In the genomic region with DNA sequence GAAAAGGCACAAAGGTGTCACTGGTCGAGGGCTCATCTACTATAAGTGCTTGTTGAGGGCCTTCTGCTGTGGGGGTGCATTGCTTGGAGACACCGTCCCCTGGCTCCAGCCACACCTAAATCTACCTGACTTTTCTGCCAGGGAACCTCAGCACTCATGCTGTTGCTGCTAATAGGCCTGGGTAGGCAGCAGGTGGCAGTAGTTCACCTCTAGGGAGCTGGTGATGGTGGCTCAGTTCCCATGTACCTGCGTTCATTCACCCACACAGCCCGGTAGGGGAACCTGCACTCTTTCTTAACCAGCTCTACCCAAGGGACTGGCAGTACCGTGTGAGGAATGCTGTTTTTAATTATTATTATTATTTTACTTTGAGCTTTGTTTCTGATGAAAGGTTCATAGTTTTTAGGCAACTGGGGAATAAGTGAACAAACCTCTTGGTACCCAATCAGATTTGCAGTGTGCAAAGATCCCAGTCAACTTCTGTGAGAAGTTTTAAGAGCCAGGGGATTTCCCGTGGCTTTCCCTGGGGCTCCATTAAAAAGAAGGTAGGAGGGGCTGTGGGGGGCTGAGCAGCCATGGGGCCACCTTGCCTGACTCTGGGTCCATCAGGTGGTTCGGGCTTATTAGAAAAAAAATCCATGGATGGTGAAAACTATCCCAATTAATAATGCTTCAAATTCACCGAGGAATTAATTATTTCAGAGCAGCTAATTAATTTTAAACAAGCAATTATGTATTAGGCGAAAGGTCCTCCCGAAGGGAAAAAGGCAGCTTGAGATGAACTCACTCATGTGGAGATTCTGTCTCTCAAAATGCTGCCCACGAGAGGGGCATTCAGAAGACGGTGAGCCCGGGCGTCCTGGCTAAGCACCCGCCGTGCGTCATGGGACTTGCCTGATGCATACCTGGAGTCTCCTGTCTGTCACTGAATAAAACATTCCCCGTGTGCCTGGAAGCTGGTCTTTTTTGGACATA, we compare ENCODE assay signal across 9 mouse cellular contexts. TPM values are rescaled to one million over a fixed set of nuclear protein-coding genes. Genes with fewer than 3 reads are reported as not detected.
A peak's percentile ranks its signal among the peaks of the same experiment; 100 is the strongest.
DNase-seq lines count a peak whose midpoint lies in the region; ATAC-seq and TF ChIP-seq lines count a peak whose summit lies in the region.
"Had no signal": no experiment of that assay in that cellular context is flagged by ENCODE, and none has a peak within 500 bp of the region (broad histone marks: within the 10 kb centered on the region; RNA-seq: fewer than 3 reads in every experiment).

No protein-coding gene starts in this region.

- WGBS in hindbrain, embryonic 14.5 days = 61% methylated on average over 18 of the region's 18 CpGs
- WGBS in hindbrain, embryonic 16.5 days = 65% methylated on average over 18 of the region's 18 CpGs
- WGBS in kidney, postnatal 0 days = 64% methylated on average over 18 of the region's 18 CpGs

- H3K36me3 ChIP-seq in hindbrain, embryonic 14.5 days (replicated peaks; ENCODE audit: control insufficient read depth, insufficient read depth) = no peaks in the 10 kb centered on the region
- no peaks in the 10 kb centered on the region for H3K36me3 ChIP-seq in hindbrain, embryonic 16.5 days (ENCODE audit: control insufficient read depth, insufficient read depth, low read length)
- H3K36me3 ChIP-seq in kidney, postnatal 0 days (ENCODE audit: insufficient read depth, low read length) = no peaks in the 10 kb centered on the region

- no peaks in the 10 kb centered on the region for H3K4me1 ChIP-seq in hindbrain, embryonic 14.5 days (replicated peaks; ENCODE audit: control insufficient read depth, insufficient read depth, low read length)
- no peaks in the 10 kb centered on the region for H3K4me1 ChIP-seq in hindbrain, embryonic 16.5 days (ENCODE audit: control insufficient read depth, insufficient read depth, low read depth, low read length)
- no peaks in the 10 kb centered on the region for H3K4me1 ChIP-seq in kidney, postnatal 0 days (replicated peaks; ENCODE audit: insufficient read depth, low read length)

- H3K9ac ChIP-seq in hindbrain, embryonic 14.5 days = no peak overlapping the region
- H3K9ac ChIP-seq in hindbrain, embryonic 16.5 days (ENCODE audit: low read depth, low read length) = no peak overlapping the region
- H3K9ac ChIP-seq in kidney, postnatal 0 days (ENCODE audit: low read depth, low read length) = no peak overlapping the region

- H3K27ac ChIP-seq in hindbrain, embryonic 14.5 days = no peak overlapping the region
- H3K27ac ChIP-seq in hindbrain, embryonic 16.5 days (ENCODE audit: low read depth, low read length) = no peak overlapping the region
- no peak overlapping the region for H3K27ac ChIP-seq in kidney, postnatal 0 days

- H3K9me3 ChIP-seq in hindbrain, embryonic 14.5 days (ENCODE audit: control insufficient read depth, low read length) = no peaks in the 10 kb centered on the region
- no peaks in the 10 kb centered on the region for H3K9me3 ChIP-seq in hindbrain, embryonic 16.5 days (ENCODE audit: control insufficient read depth, low read length)
- H3K9me3 ChIP-seq in kidney, postnatal 0 days (replicated peaks; ENCODE audit: low read length) = no peaks in the 10 kb centered on the region

- no peaks in the 10 kb centered on the region for H3K27me3 ChIP-seq in hindbrain, embryonic 14.5 days (ENCODE audit: control insufficient read depth, insufficient read depth, low read length)
- no peaks in the 10 kb centered on the region for H3K27me3 ChIP-seq in hindbrain, embryonic 16.5 days (replicated peaks; ENCODE audit: control insufficient read depth, insufficient read depth, low read length)
- no peaks in the 10 kb centered on the region for H3K27me3 ChIP-seq in kidney, postnatal 0 days (ENCODE audit: insufficient read depth, low read length)

- peak; percentile 65 for TF ChIP-seq CTCF in kidney, postnatal 0 days (IDR thresholded peaks at IDR 0.05; ENCODE audit: low read depth)

- peak; percentile 26 for DNase-seq in hindbrain, embryonic 14.5 days (ENCODE audit: low spot score)
- peak; percentile 39 for DNase-seq in A20 (ENCODE audit: low read depth, low spot score)
- peak; percentile 68 for DNase-seq in T-cell, adult 2 months (ENCODE audit: low spot score)
- peak; percentile 18 for DNase-seq in kidney, postnatal 0 days (ENCODE audit: low spot score)
- DNase-seq in mesoderm, embryonic 11.5 days (ENCODE audit: low read depth, low spot score) = peak; percentile 8
- no peak for DNase-seq in cerebellum, adult 9-10 months

- no peak for ATAC-seq in hindbrain, embryonic 14.5 days (ENCODE audit: low FRiP score)
- ATAC-seq in hindbrain, embryonic 16.5 days = no peak
- ATAC-seq in kidney, postnatal 0 days (replicated peaks; ENCODE audit: low FRiP score, low read depth) = no peak
- no peak for ATAC-seq in granulocyte monocyte progenitor cell, adult 5-6 weeks (replicated peaks; ENCODE audit: poor library complexity, severe bottlenecking)

- no peak overlapping the region for H3K4me3 ChIP-seq in hindbrain, embryonic 14.5 days (replicated peaks; ENCODE audit: low read length)
- H3K4me3 ChIP-seq in hindbrain, embryonic 16.5 days (ENCODE audit: low read length) = no peak overlapping the region
- H3K4me3 ChIP-seq in kidney, postnatal 0 days (replicated peaks; ENCODE audit: low read depth, low read length) = no peak overlapping the region

- H3K4me2 ChIP-seq in hindbrain, embryonic 14.5 days (replicated peaks) = no peak overlapping the region
- no peak overlapping the region for H3K4me2 ChIP-seq in hindbrain, embryonic 16.5 days (ENCODE audit: low read length)
- no peak overlapping the region for H3K4me2 ChIP-seq in kidney, postnatal 0 days (ENCODE audit: low read length)

RNA-seq across cellular contexts. Expression of gene Olfr523, which starts 13.9 kb away (rescaled TPM):
- polyA plus RNA-seq in hindbrain, embryonic 14.5 days (2014; fragmentation: Nextera tagmentation; extraction: Ambion mirVana) = not detected in 2 replicates
- polyA plus RNA-seq in hindbrain, embryonic 16.5 days (2015; fragmentation: Nextera tagmentation; extraction: Ambion mirVana) = not detected in 2 replicates
- polyA plus RNA-seq in kidney, postnatal 0 days (2015; fragmentation: Nextera tagmentation; extraction: Ambion mirVana) = not detected in 2 replicates
- not detected in 2 replicates for total RNA-seq in granulocyte monocyte progenitor cell, adult 5-6 weeks (2014; fragmentation: Nextera tagmentation)
- total RNA-seq in granulocyte monocyte progenitor cell, adult 5-6 weeks (2017) = not detected in 2 replicates
- polyA plus RNA-seq: large intestine, adult 2 months had no signal

RNA-seq across cellular contexts. Expression of gene Olfr524, which starts 18.8 kb away (rescaled TPM):
- polyA plus RNA-seq in hindbrain, embryonic 14.5 days (2014; fragmentation: Nextera tagmentation; extraction: Ambion mirVana) = not detected in 2 replicates
- not detected in 2 replicates for polyA plus RNA-seq in hindbrain, embryonic 16.5 days (2015; fragmentation: Nextera tagmentation; extraction: Ambion mirVana)
- polyA plus RNA-seq in kidney, postnatal 0 days (2015; fragmentation: Nextera tagmentation; extraction: Ambion mirVana) = not detected in 2 replicates
- total RNA-seq in granulocyte monocyte progenitor cell, adult 5-6 weeks (2014; fragmentation: Nextera tagmentation) = not detected in 2 replicates
- total RNA-seq in granulocyte monocyte progenitor cell, adult 5-6 weeks (2017) = not detected in 2 replicates

RNA-seq across cellular contexts. Expression of gene Olfr522, which starts 22.4 kb away (rescaled TPM):
- not detected in 2 replicates for polyA plus RNA-seq in hindbrain, embryonic 14.5 days (2014; fragmentation: Nextera tagmentation; extraction: Ambion mirVana)
- polyA plus RNA-seq in hindbrain, embryonic 16.5 days (2015; fragmentation: Nextera tagmentation; extraction: Ambion mirVana) = not detected in 2 replicates
- polyA plus RNA-seq in kidney, postnatal 0 days (2015; fragmentation: Nextera tagmentation; extraction: Ambion mirVana) = not detected in 2 replicates
- total RNA-seq in granulocyte monocyte progenitor cell, adult 5-6 weeks (2014; fragmentation: Nextera tagmentation) = not detected in 2 replicates
- total RNA-seq in granulocyte monocyte progenitor cell, adult 5-6 weeks (2017) = not detected in 2 replicates
- polyA plus RNA-seq: large intestine, adult 2 months had no signal

RNA-seq across cellular contexts. Expression of gene Cd163l1, which starts 31.1 kb away (rescaled TPM):
- not detected in 2 replicates for polyA plus RNA-seq in hindbrain, embryonic 14.5 days (2014; fragmentation: Nextera tagmentation; extraction: Ambion mirVana)
- not detected in 2 replicates for polyA plus RNA-seq in hindbrain, embryonic 16.5 days (2015; fragmentation: Nextera tagmentation; extraction: Ambion mirVana)
- 0.05 TPM in 2 replicates for polyA plus RNA-seq in kidney, postnatal 0 days (2015; fragmentation: Nextera tagmentation; extraction: Ambion mirVana)
- total RNA-seq in granulocyte monocyte progenitor cell, adult 5-6 weeks (2014; fragmentation: Nextera tagmentation) = not detected in 2 replicates
- total RNA-seq in granulocyte monocyte progenitor cell, adult 5-6 weeks (2017) = not detected in 2 replicates

RNA-seq across cellular contexts. Expression of gene Sprn, which starts 32.3 kb away (rescaled TPM):
- 18.7 and 21.6 TPM in 2 replicates for polyA plus RNA-seq in hindbrain, embryonic 14.5 days (2014; fragmentation: Nextera tagmentation; extraction: Ambion mirVana)
- polyA plus RNA-seq in hindbrain, embryonic 16.5 days (2015; fragmentation: Nextera tagmentation; extraction: Ambion mirVana) = 30.8 and 31.2 TPM in 2 replicates
- polyA plus RNA-seq in kidney, postnatal 0 days (2015; fragmentation: Nextera tagmentation; extraction: Ambion mirVana) = 0.13 and 0.16 TPM in 2 replicates
- total RNA-seq in granulocyte monocyte progenitor cell, adult 5-6 weeks (2014; fragmentation: Nextera tagmentation) = not detected in 2 replicates
- not detected in 2 replicates for total RNA-seq in granulocyte monocyte progenitor cell, adult 5-6 weeks (2017)
